Comparison of ENCODE assay signal across 17 mouse cellular contexts in the genomic region with DNA sequence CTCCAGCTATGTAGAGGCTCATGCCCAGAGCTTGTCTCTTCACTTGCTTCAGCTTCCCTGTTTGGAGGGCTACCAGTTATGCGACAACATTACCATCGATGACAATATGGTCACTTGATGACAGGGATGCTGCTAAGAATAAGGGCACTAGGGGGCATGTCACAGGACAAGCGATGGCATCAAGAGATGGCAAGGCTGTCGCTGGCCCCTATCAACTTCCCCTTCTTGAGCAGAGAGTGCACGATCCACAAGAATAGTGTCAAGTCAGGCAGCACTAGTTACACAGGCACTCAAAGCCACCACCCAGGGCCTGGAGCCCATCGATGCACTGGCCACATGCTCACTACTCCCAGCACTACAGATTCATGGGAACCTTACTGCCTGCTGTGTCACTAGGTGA. TPM values are rescaled to one million over a fixed set of nuclear protein-coding genes. Genes with fewer than 3 reads are reported as not detected.
"Had no signal": no experiment of that assay in that cellular context is flagged by ENCODE, and none has a peak within 500 bp of the region (broad histone marks: within the 10 kb centered on the region; RNA-seq: fewer than 3 reads in every experiment).

No protein-coding gene starts in this region.

- H3K27ac ChIP-seq: liver, embryonic 14.5 days; midbrain, embryonic 10.5 days; midbrain, embryonic 12.5 days; neural tube, embryonic 13.5 days had no signal

- ATAC-seq: midbrain, embryonic 16.5 days had no signal

- H3K4me2 ChIP-seq: lung, embryonic 14.5 days; midbrain, embryonic 12.5 days; neural tube, embryonic 13.5 days had no signal

- H3K36me3 ChIP-seq: midbrain, embryonic 10.5 days; midbrain, embryonic 12.5 days; neural tube, embryonic 13.5 days had no signal

- H3K9ac ChIP-seq: liver, embryonic 14.5 days; lung, embryonic 14.5 days; midbrain, embryonic 12.5 days; neural tube, embryonic 13.5 days had no signal

- DNase-seq: lung, adult 18-20 months; lung, embryonic 14.5 days; lung, postnatal 10 days; lung, postnatal 4 days; midbrain, embryonic 14.5 days; right cerebral cortex, postnatal 14 days; thymus, adult 18-20 months; thymus, postnatal 14 days; thymus, postnatal 36 days had no signal

- H3K4me3 ChIP-seq: midbrain, embryonic 10.5 days; midbrain, embryonic 12.5 days; myocyte; neural tube, embryonic 13.5 days had no signal

- H3K9me3 ChIP-seq: midbrain, embryonic 10.5 days; midbrain, embryonic 12.5 days; neural tube, embryonic 13.5 days had no signal

RNA-seq across cellular contexts. Expression of gene Shisal1, which starts 8.4 kb away (rescaled TPM):
- total RNA-seq: megakaryocyte-erythroid progenitor cell, adult 5-6 weeks; neutrophil, adult 5-6 weeks had no signal
